In genomic region chr11:120617519-120618112, GRCm38 (mm10) we compare ENCODE assay signal across 8 mouse cellular contexts. TPM values are rescaled to one million over a fixed set of nuclear protein-coding genes. Genes with fewer than 3 reads are reported as not detected.
DNase-seq lines count a peak whose midpoint lies in the region; ATAC-seq lines count a peak whose summit lies in the region.

TSS of gene Pcyt2 (minus strand) at chr11:120617936.

- ATAC-seq in forebrain, embryonic 11.5 days (replicated peaks; ENCODE audit: low FRiP score): peak; percentile 95
- peak; percentile 94 for ATAC-seq in heart, embryonic 16.5 days (replicated peaks; ENCODE audit: extremely low read depth, insufficient read depth, low FRiP score)
- peak; percentile 94 for ATAC-seq in liver, embryonic 15.5 days (ENCODE audit: insufficient read depth)
- peak; percentile 92 for ATAC-seq in neural tube, embryonic 12.5 days (ENCODE audit: low FRiP score, low read depth)

- peak within 1 kb of the TSS; percentile 66; the same call in 1 of the 2 replicates for H3K27ac ChIP-seq in forebrain, embryonic 11.5 days (ENCODE audit: low read depth, low read length)
- H3K27ac ChIP-seq in heart, embryonic 16.5 days (ENCODE audit: low read length): peak within 1 kb of the TSS; percentile 76
- H3K27ac ChIP-seq in liver, embryonic 15.5 days (replicated peaks): peak within 1 kb of the TSS; percentile 88
- peak within 1 kb of the TSS; percentile 46; the same call in 1 of the 2 replicates for H3K27ac ChIP-seq in neural tube, embryonic 12.5 days

- peak within 1 kb of the TSS; percentile 82 for H3K9ac ChIP-seq in forebrain, embryonic 11.5 days (ENCODE audit: low read length)
- H3K9ac ChIP-seq in heart, embryonic 16.5 days (ENCODE audit: low read length): peak within 1 kb of the TSS; percentile 85
- H3K9ac ChIP-seq in liver, embryonic 15.5 days: peak within 1 kb of the TSS; percentile 78
- H3K9ac ChIP-seq in neural tube, embryonic 12.5 days: peak within 1 kb of the TSS; percentile 78

- H3K4me1 ChIP-seq in forebrain, embryonic 11.5 days (replicated peaks; ENCODE audit: control insufficient read depth, insufficient read depth, low read length): peaks cover 11% of the 10 kb centered on the region; the same call in 1 of the 2 replicates
- H3K4me1 ChIP-seq in heart, embryonic 16.5 days (ENCODE audit: control insufficient read depth, insufficient read depth, low read length): peaks cover 7% of the 10 kb centered on the region
- peaks cover 52% of the 10 kb centered on the region for H3K4me1 ChIP-seq in liver, embryonic 15.5 days (replicated peaks)
- peaks cover 16% of the 10 kb centered on the region for H3K4me1 ChIP-seq in neural tube, embryonic 12.5 days

- peaks cover 3% of the 10 kb centered on the region; the same call in 1 of the 2 replicates for H3K36me3 ChIP-seq in forebrain, embryonic 11.5 days (ENCODE audit: control insufficient read depth, insufficient read depth, low read length)
- H3K36me3 ChIP-seq in heart, embryonic 16.5 days (ENCODE audit: control insufficient read depth, insufficient read depth): peaks cover 25% of the 10 kb centered on the region
- H3K36me3 ChIP-seq in liver, embryonic 15.5 days (replicated peaks): peaks cover 79% of the 10 kb centered on the region
- peaks cover 69% of the 10 kb centered on the region for H3K36me3 ChIP-seq in neural tube, embryonic 12.5 days

- H3K4me2 ChIP-seq in forebrain, embryonic 11.5 days (ENCODE audit: low read depth, low read length, severe bottlenecking): peak within 1 kb of the TSS; percentile 82
- H3K4me2 ChIP-seq in heart, embryonic 16.5 days (ENCODE audit: low read depth, low read length): peak within 1 kb of the TSS; percentile 76
- H3K4me2 ChIP-seq in liver, embryonic 15.5 days: peak within 1 kb of the TSS; percentile 90
- peak within 1 kb of the TSS; percentile 85 for H3K4me2 ChIP-seq in neural tube, embryonic 12.5 days (replicated peaks)

- H3K9me3 ChIP-seq in forebrain, embryonic 11.5 days (ENCODE audit: control insufficient read depth, low read length): no peaks in the 10 kb centered on the region
- no peaks in the 10 kb centered on the region for H3K9me3 ChIP-seq in heart, embryonic 16.5 days (replicated peaks; ENCODE audit: control insufficient read depth, low read length)
- no peaks in the 10 kb centered on the region for H3K9me3 ChIP-seq in liver, embryonic 15.5 days (replicated peaks)
- no peaks in the 10 kb centered on the region for H3K9me3 ChIP-seq in neural tube, embryonic 12.5 days

- H3K27me3 ChIP-seq in forebrain, embryonic 11.5 days (ENCODE audit: control insufficient read depth, insufficient read depth, low read length): no peaks in the 10 kb centered on the region
- H3K27me3 ChIP-seq in heart, embryonic 16.5 days (ENCODE audit: control insufficient read depth, insufficient read depth, low read length): no peaks in the 10 kb centered on the region
- no peaks in the 10 kb centered on the region for H3K27me3 ChIP-seq in liver, embryonic 15.5 days
- no peaks in the 10 kb centered on the region for H3K27me3 ChIP-seq in neural tube, embryonic 12.5 days (replicated peaks)

- DNase-seq in CD8-positive naive resting alpha-beta T cell, adult 2 months (ENCODE audit: low read depth in 2 of 2, low spot score in 2 of 2): peak; percentile 83 to 86
- peak; percentile 92 for DNase-seq in c-Kit-positive CD71-negative TER-119-negative erythroid progenitor cells, embryonic 14.5 days (ENCODE audit: low read depth)
- DNase-seq in forebrain, embryonic 11.5 days (ENCODE audit: low spot score): peak; percentile 94
- DNase-seq in kidney, postnatal 36 days: peak; percentile 95 to 98
- DNase-seq in telencephalon, adult 2 months (ENCODE audit: low read depth, low spot score): peak; percentile 78

- peak within 1 kb of the TSS; percentile 79 for H3K4me3 ChIP-seq in forebrain, embryonic 11.5 days (ENCODE audit: low read depth, low read length)
- peak within 1 kb of the TSS; percentile 84 for H3K4me3 ChIP-seq in heart, embryonic 16.5 days (ENCODE audit: low read length)
- peak within 1 kb of the TSS; percentile 91 for H3K4me3 ChIP-seq in liver, embryonic 15.5 days (replicated peaks)
- peak within 1 kb of the TSS; percentile 72 for H3K4me3 ChIP-seq in neural tube, embryonic 12.5 days

- WGBS in forebrain, embryonic 11.5 days: under 1% methylated on average over 55 of the region's 56 CpGs
- under 1% methylated on average over 56 of the region's 56 CpGs for WGBS in heart, embryonic 16.5 days
- WGBS in liver, embryonic 15.5 days (ENCODE audit: insufficient replicate concordance): under 1% methylated on average over 56 of the region's 56 CpGs
- under 1% methylated on average over 56 of the region's 56 CpGs for WGBS in neural tube, embryonic 12.5 days

RNA-seq across cellular contexts. Expression of gene Pcyt2, which starts in this region (rescaled TPM):
- 126 and 134 TPM in 2 replicates for polyA plus RNA-seq in forebrain, embryonic 11.5 days (2014; fragmentation: Nextera tagmentation; extraction: Ambion mirVana)
- polyA plus RNA-seq in heart, embryonic 16.5 days (2015; fragmentation: Nextera tagmentation; extraction: Ambion mirVana): 109 and 117 TPM in 2 replicates
- polyA plus RNA-seq in liver, embryonic 15.5 days (2015; fragmentation: Nextera tagmentation; extraction: Ambion mirVana): 138 and 165 TPM in 2 replicates
- polyA plus RNA-seq in neural tube, embryonic 12.5 days (2016; fragmentation: Nextera tagmentation; extraction: Ambion mirVana): 151 and 155 TPM in 2 replicates

Comparison
In these comparisons a context has a peak if more than half of its experiments do, and no peak if none do; other contexts are left out.
1. Peak in every context shown above with its lines: DNase-seq, ATAC-seq, H3K4me3 ChIP-seq and H3K27ac ChIP-seq.